Mouse (Mus musculus) B cell, adult (primary cell): ENCODE data around the gene Cd48. TPM values are rescaled to one million over a fixed set of nuclear protein-coding genes. Genes with fewer than 3 reads are reported as not detected.

Experiments
- total RNA-seq: library from RNA; stranded (reverse); gene quantifications from 4 replicates; pipeline ENCODE4 v1.2.4, GENCODE M21; 2023; ENCODE audit not compliant: inconsistent age

Cd48 gene
- total RNA-seq = 103 to 119 TPM (median 105 TPM) in 4 replicates

DNA sequence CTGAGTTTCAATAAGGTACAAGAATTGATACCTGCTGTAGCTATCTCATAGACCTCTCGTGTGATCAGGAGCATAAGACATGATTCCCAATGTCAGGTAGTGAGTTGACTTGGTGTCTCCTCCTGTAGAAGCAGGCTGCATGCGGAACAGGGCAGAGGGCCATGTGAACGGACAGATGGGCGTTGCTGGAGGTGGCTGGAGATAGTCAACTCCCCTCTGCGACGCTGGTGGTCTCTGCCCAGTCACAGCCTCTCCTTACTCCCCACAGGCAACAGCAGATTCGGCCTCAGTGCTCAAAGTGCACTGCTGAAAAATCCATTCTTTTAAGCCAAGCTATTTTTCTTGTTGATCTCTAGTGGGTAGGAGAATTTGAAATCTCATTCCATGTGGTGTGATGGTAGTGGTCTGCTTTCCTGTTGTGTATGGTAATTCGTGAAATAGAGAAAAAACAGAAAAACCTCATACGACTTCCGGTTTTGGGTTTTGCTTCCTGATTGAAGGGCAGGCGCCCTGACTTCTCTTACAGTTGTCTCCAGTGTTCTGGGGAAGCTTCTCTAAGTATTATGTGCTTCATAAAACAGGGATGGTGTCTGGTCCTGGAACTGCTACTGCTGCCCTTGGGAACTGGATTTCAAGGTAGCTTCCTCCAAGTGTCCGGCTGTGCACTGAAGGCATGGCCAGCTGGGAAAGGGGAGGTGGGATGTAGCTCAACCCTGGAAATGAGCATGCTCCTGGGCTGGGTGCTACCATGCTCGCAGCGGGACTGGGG is at the start of gene Cd48:
TSS of gene Cd48 (plus strand) at position 479 of the 769 bp plus-strand sequence.

DNA sequence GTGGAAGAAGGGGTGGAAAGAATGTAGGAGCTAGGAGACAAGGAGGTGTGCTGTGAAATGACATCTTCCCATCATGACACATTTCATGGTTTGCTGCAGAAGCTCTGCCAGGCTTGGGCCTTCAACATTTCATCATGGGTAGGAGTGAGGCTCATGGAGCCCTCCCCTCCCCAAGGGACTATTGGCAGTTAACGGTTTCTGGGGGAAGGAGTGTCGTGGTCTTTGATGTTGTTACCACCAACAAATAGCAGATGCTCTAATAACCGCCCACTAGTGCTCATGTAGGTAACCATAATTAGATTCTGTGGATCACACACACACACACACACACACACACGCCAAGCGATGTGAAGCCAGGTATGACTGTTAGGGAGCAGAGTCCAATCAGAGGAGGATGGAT is 29.1 kb upstream of the Cd48 start, which contains the start of gene Slamf7:
TSS of gene Slamf7 (minus strand) at position 302 of the 400 bp plus-strand sequence.

Other genes starting within 250 kb of the Cd48 start
- gene F11r, start 244.5 kb upstream of the Cd48 start, total RNA-seq = 0.27 to 1.3 TPM (median 0.89 TPM) in 4 replicates
- 8.7 to 11.8 TPM (median 9.2 TPM) in 4 replicates for gene Alyref2, start 178.5 kb upstream of the Cd48 start, total RNA-seq
- gene Itln1, start 146.7 kb upstream of the Cd48 start, total RNA-seq = not detected in 4 replicates
- gene Cd244a, start 122.8 kb upstream of the Cd48 start, total RNA-seq = 10.1 to 11.8 TPM (median 11.3 TPM) in 4 replicates
- gene Ly9, start 74.6 kb upstream of the Cd48 start, total RNA-seq = 116 to 137 TPM (median 130 TPM) in 4 replicates
- gene Slamf7, start 29.0 kb upstream of the Cd48 start, total RNA-seq = 68.5 to 79.8 TPM (median 72.8 TPM) in 4 replicates
- gene Slamf1, start 85.1 kb downstream of the Cd48 start, total RNA-seq = 22.1 to 27.4 TPM (median 23.4 TPM) in 4 replicates
- 99.0 to 103 TPM (median 100 TPM) in 4 replicates for gene Cd84, start 157.7 kb downstream of the Cd48 start, total RNA-seq
- 12.4 to 16.0 TPM (median 13.6 TPM) in 4 replicates for gene Gm10521, start 213.7 kb downstream of the Cd48 start, total RNA-seq
- 153 to 165 TPM (median 162 TPM) in 4 replicates for gene Slamf6, start 235.5 kb downstream of the Cd48 start, total RNA-seq